Mouse (Mus musculus) midbrain, postnatal 0 days (tissue): Measurements from ENCODE around the gene Cd7. TPM values are rescaled to one million over a fixed set of nuclear protein-coding genes. Genes with fewer than 3 reads are reported as not detected.

Source experiments
- ATAC-seq: fragments of 200-750 bp; cut with Nextera tagmentation; 2 replicates; pipeline ENCODE4 v1.8.0; 2017; ENCODE audit warnings: moderate number of reproducible peaks, mild to moderate bottlenecking, moderate TSS enrichment, moderate library complexity; ENCODE audit not compliant: low FRiP score
- DNase-seq: peaks from one replicate; pipeline ENCODE4 v3.0.0-alpha.2; 2015; ENCODE audit warnings: low spot score
- H3K27ac ChIP-seq: fragments of 300-500 bp; sonication (generic); 2 replicates; pipeline ENCODE4 v1.5.1; 2014; ENCODE audit warnings: low read depth, mild to moderate bottlenecking, low read length, mixed read lengths
- H3K27me3 ChIP-seq: fragments of 300-500 bp; sonication (generic); 2 replicates; pipeline ENCODE4 v1.6.1; 2014; ENCODE audit warnings: low read length, control low read depth, mixed read lengths; ENCODE audit not compliant: insufficient read depth
- H3K36me3 ChIP-seq: fragments of 300-500 bp; sonication (generic); 2 replicates; pipeline ENCODE4 v1.6.1; 2014; ENCODE audit warnings: low read length, control low read depth, mixed read lengths; ENCODE audit not compliant: insufficient read depth
- H3K4me1 ChIP-seq: fragments of 300-500 bp; sonication (generic); 2 replicates; pipeline ENCODE4 v1.6.1; 2014; ENCODE audit warnings: mild to moderate bottlenecking, control low read depth, antibody characterized with exemption, low read length, mixed read lengths; ENCODE audit not compliant: insufficient read depth
- H3K4me2 ChIP-seq: fragments of 300-500 bp; sonication (generic); 2 replicates; pipeline ENCODE4 v1.6.1; 2014; ENCODE audit warnings: low read depth, mild to moderate bottlenecking, low read length, mixed read lengths; ENCODE audit not compliant: poor library complexity, severe bottlenecking
- H3K4me3 ChIP-seq: fragments of 300-500 bp; sonication (generic); 2 replicates; pipeline ENCODE4 v1.5.1; 2014; ENCODE audit warnings: low read depth, mild to moderate bottlenecking, low read length, moderate library complexity
- H3K9ac ChIP-seq: fragments of 300-500 bp; sonication (generic); replicated peaks from 2 replicates; pipeline ENCODE4 v1.6.1; 2014; ENCODE audit warnings: mild to moderate bottlenecking, low read length, moderate library complexity, mixed read lengths; ENCODE audit not compliant: poor library complexity, severe bottlenecking
- H3K9me3 ChIP-seq: fragments of 300-500 bp; sonication (generic); 2 replicates; pipeline ENCODE4 v1.6.1; 2016; ENCODE audit warnings: low read length, control low read depth
- CTCF ChIP-seq: IDR thresholded peaks from 2 replicates; pipeline ENCODE4 v1.5.1; 2016; ENCODE audit warnings: antibody characterized with exemption, mild to moderate bottlenecking
- WGBS: fragments of 180-500 bp; shearing (Covaris S2); extraction: QIAGEN DNeasy Blood & Tissue Kit; methylation state at CpG from one replicate; pipeline ENCODE4 v1.1.7; 2014; 5-methylcytosine and 5-hydroxymethylcytosine counted together
- polyA plus RNA-seq: library from polyadenylated mRNA; unstranded; fragments of >200 nt; fragmentation: Nextera tagmentation; extraction: Ambion mirVana; gene quantifications from 2 replicates; pipeline ENCODE4 v1.2.1, GENCODE M21; 2015
- total RNA-seq: library from RNA; depleted of rRNA; stranded (reverse); fragments of >200 nt; gene quantifications from 2 replicates; pipeline ENCODE4 v1.2.3, GENCODE M21; 2014

The Cd7 gene
- total and polyA plus RNA-seq, 2 experiments from 2014 or later, result not detected

DNA sequence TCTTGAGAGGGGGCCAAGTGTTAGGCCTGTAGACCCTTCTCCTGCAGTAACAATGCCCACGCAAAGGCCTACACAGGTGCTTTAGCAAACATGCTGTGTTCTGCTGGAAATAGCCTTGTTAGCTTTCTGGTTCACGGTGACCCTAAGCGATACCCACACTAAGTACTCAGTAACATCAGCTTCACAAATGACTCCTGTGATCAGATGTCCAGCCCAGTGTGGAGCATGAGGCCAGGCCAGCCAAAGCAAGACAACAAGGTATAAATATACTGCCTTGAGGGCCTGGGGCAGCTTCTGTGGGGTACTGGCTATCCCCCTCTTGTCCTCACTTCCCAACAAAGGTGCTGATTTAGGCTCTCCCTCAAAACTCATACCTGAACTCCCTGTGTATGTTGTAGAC is 46.1 kb downstream of the Cd7 start:
- WGBS, result 97% methylated on average over 3 of the region's 3 CpGs
- H3K27ac ChIP-seq, result no peak overlapping the region
- H3K9ac ChIP-seq, result no peak overlapping the region
- no peaks in the 10 kb centered on the region for H3K36me3 ChIP-seq
- no peak for ATAC-seq
- no peak overlapping the region for H3K4me3 ChIP-seq
- H3K4me1 ChIP-seq, result peaks cover 24% of the 10 kb centered on the region
- H3K9me3 ChIP-seq, result no peaks in the 10 kb centered on the region
- no peaks in the 10 kb centered on the region for H3K27me3 ChIP-seq
- no peak for DNase-seq
- no peak overlapping the region for H3K4me2 ChIP-seq
- no peak for TF ChIP-seq CTCF

DNA sequence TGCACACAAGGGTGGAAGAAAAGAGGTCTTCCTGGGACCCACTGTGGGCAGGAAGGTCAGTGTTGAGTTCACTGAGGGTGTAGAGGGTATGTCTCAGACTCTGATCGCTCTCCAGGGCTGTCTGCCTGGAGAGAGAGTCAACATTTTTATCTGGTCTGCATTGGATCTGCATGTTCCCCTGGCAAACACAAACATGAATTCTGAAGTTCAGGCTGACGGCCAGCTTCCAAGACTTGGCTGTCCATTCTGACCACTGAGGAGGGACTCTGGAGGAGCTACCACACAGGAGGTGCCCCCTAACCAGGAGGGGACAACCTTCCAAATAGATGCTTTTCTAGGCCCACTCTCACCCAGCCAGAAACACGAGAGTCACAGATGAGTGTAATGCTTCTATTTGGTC is 47.4 kb downstream of the Cd7 start:
- no peak for DNase-seq
- no peak for TF ChIP-seq CTCF
- Histone ChIP-seq H3K9me3 (no peaks in the 10 kb centered on the region), H3K9ac (peak overlapping the region; percentile 100), H3K4me1 (peaks cover 24% of the 10 kb centered on the region), H3K4me3 (peak overlapping the region; percentile 100), H3K4me2 (peak overlapping the region; percentile 65), H3K27me3 (no peaks in the 10 kb centered on the region), H3K27ac (peak overlapping the region; percentile 97), H3K36me3 (no peaks in the 10 kb centered on the region)
- 62% methylated on average over 3 of the region's 3 CpGs for WGBS
- ATAC-seq, result no peak

DNA sequence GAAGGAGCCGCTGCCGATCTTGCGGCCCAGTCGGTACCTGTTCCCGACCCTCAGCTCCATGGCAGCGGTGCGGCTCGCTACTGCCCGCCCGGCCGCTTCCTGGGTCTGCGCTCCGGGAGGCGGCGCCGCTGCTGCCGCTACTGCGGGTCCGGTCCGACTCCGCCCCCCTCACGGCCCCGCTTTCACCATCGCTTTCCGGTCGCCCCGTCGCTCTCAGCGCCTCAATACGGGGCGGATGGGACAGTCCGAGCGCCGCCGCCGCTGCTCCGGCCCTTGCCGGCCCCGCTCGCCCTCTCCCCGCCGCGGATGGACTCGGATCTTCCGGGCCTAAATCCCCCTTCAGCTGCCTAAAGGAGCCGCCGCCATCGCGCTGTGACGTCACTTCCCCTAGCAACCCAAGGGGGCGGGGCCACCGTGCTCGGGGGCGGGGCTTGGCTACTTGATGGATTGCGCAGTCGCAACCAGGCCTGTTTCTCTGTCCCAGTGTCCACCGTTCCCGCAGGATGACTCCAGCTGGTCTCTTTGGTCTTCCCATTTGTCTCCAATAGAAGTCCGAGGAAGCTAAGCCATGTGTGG is 48.2 kb downstream of the Cd7 start, which contains the start of gene Csnk1d:
Gene Csnk1d, minus strand, starts transcription at position 380 of the 576 bp plus-strand sequence.
- DNase-seq (peak; percentile 97), ATAC-seq (peak; percentile 90)
- Histone ChIP-seq H3K9me3 (no peaks in the 10 kb centered on the region), H3K4me3 (peak within 1 kb of the TSS; percentile 100), H3K27ac (peak within 1 kb of the TSS; percentile 97), H3K9ac (peak within 1 kb of the TSS; percentile 100), H3K36me3 (no peaks in the 10 kb centered on the region), H3K27me3 (no peaks in the 10 kb centered on the region), H3K4me2 (peak within 1 kb of the TSS; percentile 65), H3K4me1 (peaks cover 24% of the 10 kb centered on the region)
- TF ChIP-seq CTCF, result peak; percentile 24; the same call in 1 of the 2 replicates
- under 1% methylated on average over 57 of the region's 59 CpGs for WGBS

DNA sequence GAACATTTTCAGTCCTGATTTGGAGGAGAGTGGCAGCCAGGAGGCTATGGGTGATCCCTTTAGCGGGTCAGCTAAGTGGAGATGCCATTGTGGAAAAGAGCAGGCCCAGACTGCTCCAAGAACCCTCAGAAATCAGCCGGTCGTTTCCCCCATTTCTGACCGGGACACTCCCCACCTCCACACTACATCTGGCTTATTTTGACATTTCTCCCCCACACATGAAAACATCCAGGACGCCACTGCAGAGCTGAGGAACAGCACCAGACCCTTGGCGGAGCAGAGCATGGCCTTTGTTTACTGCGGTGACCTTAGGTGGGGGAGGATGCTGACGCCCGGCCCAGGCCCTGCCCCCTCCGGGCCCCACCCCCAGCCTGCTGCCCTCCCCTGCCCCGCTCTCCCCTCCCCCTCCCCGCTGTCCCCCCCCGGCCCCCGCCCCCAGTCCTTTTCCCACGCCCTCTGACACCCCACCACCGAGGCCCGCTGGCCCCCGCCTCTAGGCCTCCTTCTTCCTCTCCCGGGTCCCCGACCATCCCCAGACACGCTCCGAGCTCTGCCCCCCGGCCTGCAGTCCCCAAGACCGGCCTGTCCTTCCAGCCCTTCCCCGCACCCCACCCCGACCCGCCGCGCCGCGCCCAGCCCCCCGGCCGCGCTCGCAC is 49.0 kb downstream of the Cd7 start:
- ATAC-seq (peak; percentile 54; the same call in 1 of the 2 replicates), DNase-seq (peak; percentile 22)
- H3K27ac ChIP-seq, result peak overlapping the region; percentile 97
- peak overlapping the region; percentile 64 for H3K4me2 ChIP-seq
- H3K4me3 ChIP-seq, result peak overlapping the region; percentile 100
- H3K36me3 ChIP-seq, result no peaks in the 10 kb centered on the region
- H3K4me1 ChIP-seq, result peaks cover 24% of the 10 kb centered on the region
- H3K9ac ChIP-seq, result peak overlapping the region; percentile 100
- no peaks in the 10 kb centered on the region for H3K27me3 ChIP-seq
- WGBS, result under 1% methylated on average over 21 of the region's 35 CpGs
- no peaks in the 10 kb centered on the region for H3K9me3 ChIP-seq
- TF ChIP-seq CTCF, result peak; percentile 27

DNA sequence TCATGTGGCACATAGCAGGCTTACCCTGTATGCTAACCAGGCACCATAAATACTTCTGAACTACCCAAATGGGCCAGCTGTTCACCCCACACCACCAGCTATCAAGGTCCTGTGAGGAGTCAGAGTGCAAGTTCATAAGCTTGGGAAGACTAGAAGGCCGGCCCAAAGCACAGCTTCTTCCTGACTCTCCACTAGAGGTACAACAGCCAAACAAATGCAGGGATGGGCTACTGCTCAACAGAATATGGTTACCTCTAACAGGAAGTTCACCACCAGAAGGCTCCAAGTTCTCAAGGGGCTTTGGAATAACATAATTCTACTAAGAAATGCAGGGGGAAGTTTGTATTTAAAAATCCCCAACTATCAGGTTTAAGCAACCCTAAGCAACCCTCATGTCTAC is 49.7 kb downstream of the Cd7 start:
- H3K9ac ChIP-seq, result peak overlapping the region; percentile 6; the same call in 1 of the 2 replicates
- no peaks in the 10 kb centered on the region for H3K36me3 ChIP-seq
- H3K27me3 ChIP-seq, result no peaks in the 10 kb centered on the region
- DNase-seq, result peak; percentile 5
- H3K4me1 ChIP-seq, result peaks cover 24% of the 10 kb centered on the region
- no peak for ATAC-seq
- TF ChIP-seq CTCF, result no peak
- whole genome bisulfite sequencing, result 22% methylated on average over 1 of the region's 1 CpGs
- H3K4me2 ChIP-seq, result peak overlapping the region; percentile 64
- H3K9me3 ChIP-seq, result no peaks in the 10 kb centered on the region
- H3K27ac ChIP-seq, result no peak overlapping the region
- H3K4me3 ChIP-seq, result peak overlapping the region; percentile 100

DNA sequence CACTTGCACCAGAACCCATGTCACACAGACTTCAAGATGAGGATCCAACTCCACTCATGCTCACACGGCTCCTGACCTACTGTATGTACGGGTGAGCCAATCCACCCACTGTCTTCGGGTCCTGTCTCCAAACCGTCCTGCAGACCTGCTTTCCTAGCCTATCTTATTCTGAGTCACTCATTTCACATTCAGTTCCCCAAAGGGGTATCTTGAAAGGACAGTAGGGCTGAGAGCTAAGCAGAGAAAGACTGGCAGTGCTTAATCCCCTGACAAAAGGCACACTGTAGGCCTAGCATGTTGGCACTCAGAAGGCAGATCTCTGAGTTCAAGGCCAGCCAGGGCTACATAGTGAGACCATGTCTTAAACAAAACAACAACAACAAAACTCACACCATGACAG is 50.8 kb downstream of the Cd7 start:
- peak overlapping the region; percentile 100; the same call in 1 of the 2 replicates for H3K4me3 ChIP-seq
- peaks cover 22% of the 10 kb centered on the region for H3K4me1 ChIP-seq
- peak overlapping the region; percentile 64 for H3K4me2 ChIP-seq
- WGBS, result 62% methylated on average over 4 of the region's 4 CpGs
- DNase-seq (no peak), ATAC-seq (no peak)
- H3K36me3 ChIP-seq, result no peaks in the 10 kb centered on the region
- no peaks in the 10 kb centered on the region for H3K27me3 ChIP-seq
- H3K27ac ChIP-seq, result no peak overlapping the region
- H3K9me3 ChIP-seq, result no peaks in the 10 kb centered on the region
- TF ChIP-seq CTCF, result no peak
- H3K9ac ChIP-seq, result no peak overlapping the region; the same call in 1 of the 2 replicates
